Mouse (Mus musculus): ENCODE results near the gene Sgpl1. TPM values are rescaled to one million over a fixed set of nuclear protein-coding genes. Genes with fewer than 3 reads are reported as not detected.
"Not testable (repeated sequence)": the region's sequence is repeated elsewhere in the genome, so short reads cannot be mapped to it uniquely, and the experiment has no call there.

Sgpl1 gene
- total RNA-seq, 2 experiments from 2014 or later, result 73.9 to 83.4 TPM

- DNase-seq (ENCODE audit: low spot score in 2 of 2), result no peak
These were observed 8.9 kb upstream of the Sgpl1 start for GRCm38 (mm10) chr10:61156453-61156852.

GRCm38 (mm10) chr10:61155611-61156010 lies 8.1 kb upstream of the Sgpl1 start:
- DNase-seq (ENCODE audit: low spot score in 2 of 2), result no peak

GRCm38 (mm10) chr10:61152131-61152530 lies 4.6 kb upstream of the Sgpl1 start:
- no peak for DNase-seq (ENCODE audit: low spot score in 2 of 2)

- no peak for DNase-seq (ENCODE audit: low spot score in 2 of 2)
These were observed 3.1 kb upstream of the Sgpl1 start for GRCm38 (mm10) chr10:61150616-61151015.

- no peak for DNase-seq (ENCODE audit: low spot score in 2 of 2)
These were observed 2.0 kb upstream of the Sgpl1 start for GRCm38 (mm10) chr10:61149476-61149875.

GRCm38 (mm10) chr10:61146807-61147156 lies 721 bp downstream of the Sgpl1 start:
- DNase-seq (ENCODE audit: low spot score in 2 of 2), result peak; percentile 19 to 41

GRCm38 (mm10) chr10:61146119-61146806 lies 1.2 kb downstream of the Sgpl1 start:
- DNase-seq (ENCODE audit: low spot score in 2 of 2), result peak; percentile 65 to 70

- DNase-seq (ENCODE audit: low spot score in 2 of 2), result no peak
These were observed 1.8 kb downstream of the Sgpl1 start for GRCm38 (mm10) chr10:61145766-61146118.

- DNase-seq (ENCODE audit: low spot score in 2 of 2), result no peak
These were observed 4.2 kb downstream of the Sgpl1 start for GRCm38 (mm10) chr10:61143343-61143742.

- DNase-seq (ENCODE audit: low spot score in 2 of 2), result no peak
These were observed 9.9 kb downstream of the Sgpl1 start for GRCm38 (mm10) chr10:61137567-61137966.

- DNase-seq (ENCODE audit: low spot score in 2 of 2), result no peak
These were observed 12.2 kb downstream of the Sgpl1 start for GRCm38 (mm10) chr10:61135226-61135839.

GRCm38 (mm10) chr10:61134041-61134440 lies 13.5 kb downstream of the Sgpl1 start:
- DNase-seq (ENCODE audit: low spot score in 2 of 2), result no peak

GRCm38 (mm10) chr10:61130959-61131358 lies 16.5 kb downstream of the Sgpl1 start:
- DNase-seq (ENCODE audit: low spot score in 2 of 2), result no peak

- no peak for DNase-seq (ENCODE audit: low spot score in 2 of 2)
These were observed 18.7 kb downstream of the Sgpl1 start for GRCm38 (mm10) chr10:61128701-61129365.

GRCm38 (mm10) chr10:61124462-61124861 lies 23.0 kb downstream of the Sgpl1 start:
- no peak for DNase-seq (ENCODE audit: low spot score in 2 of 2)

- DNase-seq (ENCODE audit: low spot score in 2 of 2), result no peak
These were observed 24.1 kb downstream of the Sgpl1 start for GRCm38 (mm10) chr10:61123276-61123913.

- not testable (repeated sequence) for DNase-seq (ENCODE audit: low spot score in 2 of 2)
These were observed 25.8 kb downstream of the Sgpl1 start for GRCm38 (mm10) chr10:61121732-61122131.

GRCm38 (mm10) chr10:61114246-61114720 lies 33.2 kb downstream of the Sgpl1 start:
- no peak for DNase-seq (ENCODE audit: low spot score in 2 of 2)

- DNase-seq (ENCODE audit: low spot score in 2 of 2), result no peak
These were observed 43.9 kb downstream of the Sgpl1 start for GRCm38 (mm10) chr10:61103564-61104114.

- no peak for DNase-seq (ENCODE audit: low spot score in 2 of 2)
These were observed 55.6 kb downstream of the Sgpl1 start for GRCm38 (mm10) chr10:61091866-61092265.
